Mouse (Mus musculus) embryonic fibroblast, embryonic 13.5 days (primary cell): ENCODE data around the gene Cbln4.

Source experiments
- CTCF ChIP-seq: IDR thresholded peaks from 2 replicates; pipeline ENCODE4 v1.5.1; 2011; ENCODE audit warnings: mild to moderate bottlenecking, control low read depth, low read length, moderate library complexity, borderline replicate concordance; ENCODE audit not compliant: insufficient read depth
- POLR2A ChIP-seq: IDR thresholded peaks from 2 replicates; pipeline ENCODE4 v1.6.1; 2011; ENCODE audit warnings: low read depth, mild to moderate bottlenecking, control low read depth, low read length, moderate library complexity

- TF ChIP-seq CTCF (no peak), POLR2A (no peak)
Observed at GRCm38 (mm10) chr2:171994240-171994639, 49.0 kb downstream of the Cbln4 start.
